Mouse (Mus musculus) fat pad, adult 2 months (tissue): ENCODE data around the gene Gng7.

ENCODE experiments used
- DNase-seq: peaks from one replicate; pipeline ENCODE4 v3.0.0-alpha.2; 2011; ENCODE audit warnings: low read depth, low spot score; ENCODE audit errors: extremely low read depth

Gene Gng7

DNA sequence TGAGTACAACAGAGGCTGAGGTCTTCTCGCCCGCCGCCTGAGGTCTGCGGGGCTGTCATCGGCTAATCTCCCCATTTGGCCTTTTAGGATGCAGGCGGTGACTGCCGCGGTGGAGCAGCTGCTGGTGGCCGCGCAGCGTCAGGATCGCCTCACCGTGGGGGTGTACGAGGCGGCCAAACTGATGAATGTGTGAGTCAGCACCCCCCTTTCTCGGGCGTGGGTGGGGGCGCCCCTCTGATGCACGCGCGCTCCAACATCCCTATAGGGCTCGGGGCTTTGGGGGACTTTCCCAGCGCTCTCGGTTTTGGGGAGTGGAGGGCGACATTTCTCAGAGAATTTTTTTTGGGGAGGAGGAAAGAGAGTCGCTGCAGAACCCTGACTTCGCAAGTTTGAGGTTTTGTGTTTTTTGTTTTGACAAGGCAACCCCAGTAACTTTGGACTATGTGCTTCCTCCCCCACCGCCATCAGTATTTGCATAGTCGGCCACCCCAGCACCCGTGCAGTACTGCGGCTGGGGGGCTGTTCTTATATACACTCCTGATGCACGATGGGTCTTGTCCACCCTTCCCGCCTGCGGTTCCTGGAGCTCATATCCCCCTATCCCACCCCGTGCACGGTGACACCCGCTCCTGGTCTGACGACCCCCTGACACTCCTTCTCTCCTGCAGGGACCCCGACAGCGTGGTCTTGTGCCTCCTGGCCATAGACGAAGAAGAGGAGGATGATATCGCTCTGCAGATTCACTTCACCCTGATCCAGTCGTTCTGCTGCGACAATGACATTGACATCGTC, 84.2 kb downstream of the Gng7 start:
- DNase-seq: no peak

DNA sequence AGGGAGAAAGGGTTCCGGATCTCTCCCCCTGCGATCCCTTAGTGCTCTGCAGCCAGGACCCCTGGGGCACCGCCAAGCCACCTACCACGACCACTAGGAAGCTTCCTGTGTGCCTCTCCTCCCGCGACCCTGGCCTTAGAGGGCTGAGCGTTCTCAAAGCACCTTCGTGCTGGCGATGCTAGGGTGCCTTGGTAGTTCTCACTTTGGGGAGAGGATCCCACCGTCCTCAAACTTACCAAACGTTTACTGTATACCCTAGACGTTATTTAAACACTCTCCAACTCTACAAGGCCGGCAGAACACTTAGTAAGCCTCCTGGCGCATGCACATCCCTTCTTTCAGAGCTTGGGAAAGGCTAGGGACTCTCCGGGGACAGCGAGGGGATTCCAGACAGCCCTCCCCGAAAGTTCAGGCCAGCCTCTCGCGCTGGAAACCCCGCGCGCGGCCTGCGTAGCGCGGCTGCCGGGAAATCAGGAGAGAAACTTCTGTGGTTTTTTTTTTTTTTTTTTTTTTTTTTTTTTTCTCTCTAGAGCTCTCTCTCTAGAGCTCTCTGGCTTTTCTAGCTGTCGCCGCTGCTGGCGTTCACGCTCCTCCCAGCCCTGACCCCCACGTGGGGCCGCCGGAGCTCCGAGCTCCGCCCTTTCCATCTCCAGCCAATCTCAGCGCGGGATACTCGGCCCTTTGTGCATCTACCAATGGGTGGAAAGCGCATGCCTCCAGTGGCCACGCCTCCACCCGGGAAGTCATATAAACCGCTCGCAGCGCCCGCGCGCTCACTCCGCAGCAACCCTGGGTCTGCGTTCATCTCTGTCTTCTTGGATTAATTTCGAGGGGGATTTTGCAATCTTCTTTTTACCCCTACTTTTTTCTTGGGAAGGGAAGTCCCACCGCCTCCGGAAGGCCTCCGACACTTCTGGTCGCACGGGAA, 85.2 kb downstream of the Gng7 start, which contains the start of gene Gadd45b:
Gadd45b (plus strand) TSS at position 775 of the 928 bp plus-strand sequence.
- no peak for DNase-seq

DNA sequence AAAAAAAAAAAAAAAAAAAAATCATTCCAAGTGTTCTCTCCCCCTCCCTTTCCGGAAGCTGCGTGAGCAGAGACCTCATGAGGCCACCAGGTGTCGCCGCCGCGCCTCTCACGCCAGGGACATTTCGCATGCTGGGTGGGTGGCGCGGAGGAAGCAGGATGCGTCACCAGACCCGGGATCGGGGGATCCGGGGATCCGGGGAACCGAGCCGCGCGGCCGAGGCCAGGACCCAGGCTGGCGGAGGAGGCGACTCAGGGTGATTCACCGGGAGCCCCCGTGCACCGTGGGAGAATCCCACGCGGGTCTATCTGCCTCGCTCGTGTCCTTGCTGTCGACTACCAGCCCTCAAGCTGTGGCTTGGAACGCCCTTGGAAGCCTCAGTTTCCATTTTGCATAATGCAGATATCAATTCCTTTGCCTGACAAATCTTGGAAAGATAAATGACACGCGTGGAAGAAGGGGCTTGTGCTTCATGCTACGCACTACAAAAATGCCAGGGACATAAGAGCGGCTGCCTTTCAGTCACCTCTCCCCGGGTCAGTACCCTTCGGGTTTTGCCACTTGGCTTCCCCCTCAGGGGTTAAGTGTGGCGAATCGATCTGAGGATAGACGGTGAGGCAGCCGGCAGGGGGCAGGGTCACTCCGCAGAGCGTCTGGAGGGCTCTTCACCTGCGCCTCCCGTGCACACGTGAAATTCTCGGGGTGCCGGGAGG, 86.0 kb downstream of the Gng7 start:
- DNase-seq: no peak

DNA sequence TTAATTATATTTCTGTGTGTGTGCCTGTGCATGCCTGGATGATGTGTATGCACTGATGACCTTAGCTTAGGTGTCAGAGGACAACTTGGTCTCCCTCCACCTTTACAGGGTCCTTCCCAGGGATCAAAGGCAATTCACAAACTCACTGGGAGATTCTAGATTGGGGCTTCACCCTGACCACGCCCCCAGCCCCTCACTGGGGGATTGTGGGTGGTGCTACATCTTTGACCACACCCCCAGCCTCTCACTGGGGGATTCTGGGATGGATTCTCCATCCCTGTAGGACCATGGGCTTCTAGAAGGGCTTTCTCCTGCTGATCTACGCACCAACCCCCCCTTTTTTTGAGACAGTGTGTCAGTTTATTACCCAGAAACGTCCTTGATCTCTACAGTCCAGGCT, 89.3 kb downstream of the Gng7 start:
- no peak for DNase-seq

DNA sequence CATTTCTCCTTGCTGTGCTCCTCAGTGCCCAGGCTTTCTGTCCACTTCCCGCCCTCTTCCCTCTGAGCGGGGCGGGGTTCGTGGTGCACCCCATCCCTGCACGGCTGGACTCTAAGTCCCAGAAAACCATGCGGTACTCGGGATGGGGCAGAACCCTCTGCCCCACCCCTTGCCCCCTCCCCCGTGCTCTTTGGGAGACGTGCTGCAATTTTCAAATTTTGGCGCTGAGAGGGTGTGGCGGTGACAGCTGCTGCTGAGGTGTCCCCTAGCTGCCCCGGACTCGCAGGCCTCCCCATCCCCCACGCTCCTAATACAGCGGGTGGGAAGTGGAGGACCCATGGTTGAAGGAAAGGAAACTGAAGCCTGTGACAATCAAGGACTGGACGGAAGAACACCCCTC, 92.8 kb downstream of the Gng7 start:
- DNase-seq: no peak

DNA sequence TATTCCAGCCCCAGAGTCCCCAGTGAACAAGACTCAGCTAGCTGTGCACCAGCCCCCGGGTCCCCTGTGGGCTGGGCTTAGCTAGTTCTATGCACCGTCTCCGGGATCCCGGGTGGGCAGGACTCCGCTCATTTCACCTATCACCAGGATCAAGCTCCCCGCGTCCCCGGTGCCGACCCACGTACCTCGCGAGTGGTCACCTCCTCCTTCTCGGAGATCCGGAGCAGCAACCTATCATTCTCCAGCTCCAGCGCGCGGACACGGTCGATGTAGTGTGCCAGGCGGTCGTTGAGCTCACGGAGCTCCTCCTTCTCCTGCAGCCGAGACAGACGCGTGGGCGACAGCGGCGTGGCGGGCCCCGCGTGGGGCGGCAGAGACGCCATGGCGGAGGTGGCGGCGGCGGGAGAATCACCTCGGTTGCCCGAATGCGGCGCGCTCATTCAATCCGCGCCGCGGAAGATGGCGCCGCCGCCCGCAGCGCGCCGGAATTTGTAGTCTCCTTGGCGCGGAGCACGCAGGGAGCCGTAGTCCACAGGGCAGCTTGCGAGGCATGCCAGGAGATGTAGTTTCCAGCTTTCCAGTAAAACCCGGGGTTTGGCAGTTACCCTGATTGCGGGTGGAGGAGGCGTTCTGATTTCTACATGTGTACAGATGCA, 96.8 kb downstream of the Gng7 start, which contains the start of gene Lmnb2:
Lmnb2 (minus strand) TSS at position 467 of the 656 bp plus-strand sequence.
- no peak for DNase-seq

DNA sequence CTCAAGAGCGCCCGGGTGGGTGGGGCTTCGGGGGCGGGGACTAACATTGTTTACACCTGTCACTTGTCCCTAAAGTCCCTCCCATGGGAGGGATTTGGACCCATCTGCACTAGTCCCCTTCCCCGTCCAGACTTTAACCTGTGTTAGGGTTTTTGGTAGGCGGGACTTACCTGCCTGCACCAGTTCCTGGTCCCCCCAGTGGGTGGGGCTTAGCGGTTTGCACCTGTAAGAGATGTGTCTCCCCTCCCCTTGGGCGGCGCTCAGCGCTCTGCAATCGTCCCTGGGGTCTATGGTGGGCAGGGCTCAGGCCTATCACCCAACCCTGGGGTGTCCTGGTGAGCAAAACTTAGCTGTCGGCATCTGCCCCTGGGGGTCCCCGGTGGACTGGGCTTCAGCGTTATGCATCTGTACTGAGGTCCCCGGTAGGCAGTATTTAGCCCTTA, 97.4 kb downstream of the Gng7 start:
- no peak for DNase-seq

DNA sequence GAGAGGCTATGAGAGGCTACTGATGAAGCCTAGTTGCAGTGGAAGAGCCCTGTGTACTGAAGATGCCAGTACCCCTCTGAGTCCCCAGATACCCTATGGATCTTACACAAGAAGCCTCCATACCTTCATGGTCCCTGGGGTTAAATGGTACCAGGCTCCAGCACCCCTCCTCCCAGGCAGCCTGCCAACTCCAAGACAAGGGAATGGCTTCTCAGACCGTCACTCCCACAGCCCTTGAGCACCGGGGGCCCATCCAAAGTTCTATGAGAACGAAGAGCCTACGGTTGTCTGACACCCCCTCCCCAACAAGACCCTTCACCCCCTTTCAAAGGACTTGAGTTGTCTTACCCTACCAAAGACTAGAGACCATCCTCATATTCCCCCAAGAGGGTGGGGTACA, 99.0 kb downstream of the Gng7 start:
- DNase-seq: no peak

DNA sequence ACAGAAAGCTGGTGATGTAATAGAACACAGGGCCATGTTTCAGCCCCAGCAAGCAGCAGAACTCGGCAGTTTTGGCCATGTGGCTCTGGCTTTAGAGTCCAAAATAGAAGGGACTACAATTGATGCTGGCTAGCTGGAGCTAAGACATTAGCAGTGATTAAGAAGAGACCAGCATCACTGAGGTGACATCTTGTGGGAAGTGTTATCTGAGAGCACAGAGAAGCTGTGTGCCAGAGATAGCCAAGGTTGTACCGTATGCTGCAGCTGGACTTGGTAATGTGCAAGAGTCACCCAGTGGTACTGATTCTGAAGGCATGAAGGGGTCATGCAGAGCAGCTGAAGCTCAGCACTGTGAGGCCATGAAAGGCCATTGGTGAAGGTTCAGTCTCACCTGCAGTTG, 99.5 kb downstream of the Gng7 start:
- no peak for DNase-seq

DNA sequence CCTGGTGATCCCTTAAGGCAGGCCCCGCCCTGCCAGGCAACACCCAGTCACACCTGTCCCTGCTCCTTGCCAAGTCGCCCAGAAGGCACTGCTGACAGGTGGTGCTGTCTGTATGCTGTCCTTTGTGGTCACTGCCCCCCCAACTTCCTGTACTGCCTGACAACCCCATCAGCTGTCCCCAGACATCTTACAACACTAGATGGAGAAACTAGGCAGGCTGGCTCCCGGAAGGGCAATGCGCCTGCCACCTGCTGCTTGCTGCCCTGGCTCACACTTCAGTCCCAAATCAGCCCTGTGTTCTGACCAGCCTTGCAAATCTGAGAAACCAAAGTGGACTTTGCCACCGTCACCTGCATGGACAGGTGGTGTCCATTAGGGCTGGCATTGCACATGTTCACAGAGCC, 100.5 kb downstream of the Gng7 start:
- peak; percentile 50 for DNase-seq

DNA sequence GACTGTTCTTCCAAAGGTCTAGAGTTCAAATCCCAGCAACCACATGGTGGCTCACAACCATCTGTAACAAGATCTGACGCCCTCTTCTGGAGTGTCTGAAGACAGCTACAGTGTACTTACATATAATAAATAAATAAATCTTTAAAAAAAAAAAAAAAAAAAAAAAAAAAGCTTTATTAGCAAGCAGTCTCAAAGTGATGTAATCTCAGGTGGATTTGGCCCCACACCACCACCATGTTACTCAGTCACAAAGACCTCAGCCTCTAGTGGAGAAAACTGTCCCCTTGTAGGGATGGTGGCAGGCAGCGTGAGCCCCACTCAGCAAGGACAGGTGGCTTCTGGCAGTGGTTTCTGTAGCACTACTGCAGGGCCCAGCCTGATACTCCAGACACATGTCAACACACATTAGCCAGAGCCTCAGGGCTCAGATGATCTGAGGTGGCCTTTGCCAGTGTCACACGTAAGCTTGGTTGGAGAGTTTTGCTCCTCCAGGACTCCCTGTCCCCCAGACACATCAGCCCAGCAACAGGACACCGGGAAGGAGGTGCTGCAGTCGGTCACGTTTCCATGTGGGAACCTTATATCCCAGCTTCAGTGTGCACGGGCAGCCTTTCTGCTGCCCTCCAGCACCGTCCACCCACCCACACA, 101.3 kb downstream of the Gng7 start:
- no peak for DNase-seq

DNA sequence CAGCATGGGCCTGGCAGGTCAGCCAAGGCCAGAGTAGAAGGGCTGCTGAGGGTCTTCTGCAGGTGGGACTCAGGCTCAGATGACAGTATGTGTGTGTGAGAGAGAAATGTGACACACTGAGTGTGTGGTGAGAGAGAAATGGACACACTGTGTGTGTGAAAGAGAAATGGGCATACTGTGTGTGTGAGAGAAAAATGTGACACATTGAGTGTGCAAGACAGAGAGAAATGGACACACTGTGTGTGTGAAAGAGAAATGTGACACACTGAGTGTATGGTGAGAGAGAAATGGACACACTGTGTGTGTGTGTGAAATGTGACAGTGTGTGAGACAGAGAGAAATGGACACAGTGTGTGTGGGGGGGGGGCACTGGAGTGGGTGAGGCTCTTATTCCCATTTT, 102.9 kb downstream of the Gng7 start:
- DNase-seq: no peak

DNA sequence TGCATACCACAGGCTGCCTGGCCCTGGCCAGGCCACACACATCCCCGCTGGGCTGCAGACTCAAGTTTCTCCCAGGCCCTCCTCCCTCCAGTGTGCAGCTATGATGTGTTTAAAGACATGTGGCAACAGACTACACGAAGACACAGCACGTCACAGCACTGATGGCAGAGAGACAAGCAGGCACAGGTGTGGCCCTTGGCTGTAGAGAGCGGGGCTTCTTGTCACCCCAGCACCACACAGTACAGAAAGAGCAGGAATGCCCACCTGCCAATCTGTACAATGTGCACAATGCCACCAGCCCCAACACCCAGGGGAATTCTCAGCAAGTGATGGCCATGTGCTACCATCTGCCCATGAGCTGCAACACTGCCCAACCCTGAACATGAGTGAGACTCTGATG, 103.4 kb downstream of the Gng7 start:
- DNase-seq: no peak

DNA sequence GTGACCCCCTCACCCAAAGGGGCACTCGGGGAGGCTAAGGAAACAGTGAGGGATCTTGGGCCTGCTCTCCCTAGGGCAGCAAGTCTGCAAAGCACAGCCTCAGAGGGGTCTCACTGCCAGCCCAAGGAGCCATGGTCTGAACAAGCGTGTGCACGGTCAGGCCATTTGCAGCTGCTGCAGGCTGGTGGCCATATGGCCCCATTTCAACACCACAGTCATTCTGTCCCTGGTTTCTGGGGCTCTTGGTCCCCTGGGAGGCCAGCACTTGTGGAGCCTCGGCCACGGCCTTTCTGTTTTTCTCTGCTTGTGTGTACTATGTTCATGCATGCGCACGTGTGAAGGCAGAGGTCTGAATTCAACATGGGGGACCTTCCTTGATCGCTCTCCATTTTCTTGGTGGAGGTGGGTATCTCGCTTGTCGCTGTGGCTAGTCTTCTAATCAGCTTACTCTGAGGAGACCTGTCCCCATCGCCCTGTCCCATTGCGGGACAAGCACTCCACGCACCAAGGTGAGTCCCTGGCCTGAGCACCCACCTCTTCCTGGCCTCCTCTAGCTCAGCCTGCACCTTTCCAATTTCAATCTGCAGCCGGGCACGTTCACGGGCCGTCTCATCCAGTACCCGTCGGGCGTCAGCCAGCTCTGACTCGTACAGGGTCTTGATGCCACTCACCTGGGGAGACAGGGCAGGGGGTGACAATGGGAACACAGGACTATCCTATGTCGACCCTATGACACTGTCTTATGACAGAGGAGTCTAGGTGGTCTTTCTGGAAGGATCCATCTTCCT, 105.2 kb downstream of the Gng7 start:
- no peak for DNase-seq

DNA sequence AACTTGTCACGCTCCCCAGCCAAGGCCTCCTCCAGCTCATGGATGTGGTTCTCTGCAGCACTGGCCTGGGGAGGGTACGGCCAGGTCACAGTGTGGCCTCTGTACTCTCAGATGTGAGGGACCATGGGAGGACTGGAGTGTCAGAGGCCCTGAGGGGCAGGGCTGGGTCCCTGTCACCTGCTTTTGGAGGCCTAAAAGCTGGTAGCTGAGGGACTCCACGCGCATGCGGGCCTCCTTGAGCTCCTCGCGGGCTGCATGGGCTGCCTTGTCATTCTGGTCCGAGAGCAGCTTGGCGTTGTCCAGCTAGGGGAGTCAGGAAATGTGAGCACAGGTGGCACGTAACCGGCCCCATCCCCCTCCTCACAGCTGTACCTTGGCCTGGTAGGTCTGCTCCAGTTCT, 110.0 kb downstream of the Gng7 start:
- DNase-seq: no peak

DNA sequence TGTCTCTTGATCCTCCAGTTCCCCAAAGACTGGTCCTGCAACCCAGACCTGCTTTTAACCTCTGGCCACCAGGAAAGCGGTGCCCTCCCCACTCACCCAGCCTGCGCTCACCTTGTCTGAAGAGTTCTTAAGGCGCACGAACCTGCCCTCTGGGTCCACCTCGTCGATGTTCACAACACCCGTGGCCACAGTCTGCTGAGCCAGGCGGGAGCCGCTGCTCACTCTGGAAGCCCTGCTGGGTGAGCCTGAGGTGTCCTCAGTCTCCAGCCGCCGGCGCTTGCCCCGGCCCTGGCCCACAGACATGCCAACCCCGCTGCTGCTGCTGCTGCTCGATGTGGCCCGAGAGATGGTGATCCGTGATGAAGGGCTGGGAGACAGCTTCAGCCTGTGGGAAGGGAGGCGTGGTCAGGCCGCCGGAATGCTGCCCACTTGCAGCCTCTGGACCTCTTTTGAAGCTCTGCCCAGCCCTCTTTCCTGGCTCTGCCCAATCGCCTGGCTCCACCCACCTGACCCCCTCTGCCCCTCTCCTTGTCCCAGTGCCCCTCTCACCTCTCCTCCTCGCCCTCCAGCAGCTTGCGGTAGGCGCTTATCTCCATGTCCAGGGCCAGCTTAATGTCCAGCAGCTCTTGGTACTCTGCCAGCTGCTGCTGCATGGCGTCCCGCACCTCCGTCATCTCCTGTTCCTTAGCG, 110.6 kb downstream of the Gng7 start:
- no peak for DNase-seq

DNA sequence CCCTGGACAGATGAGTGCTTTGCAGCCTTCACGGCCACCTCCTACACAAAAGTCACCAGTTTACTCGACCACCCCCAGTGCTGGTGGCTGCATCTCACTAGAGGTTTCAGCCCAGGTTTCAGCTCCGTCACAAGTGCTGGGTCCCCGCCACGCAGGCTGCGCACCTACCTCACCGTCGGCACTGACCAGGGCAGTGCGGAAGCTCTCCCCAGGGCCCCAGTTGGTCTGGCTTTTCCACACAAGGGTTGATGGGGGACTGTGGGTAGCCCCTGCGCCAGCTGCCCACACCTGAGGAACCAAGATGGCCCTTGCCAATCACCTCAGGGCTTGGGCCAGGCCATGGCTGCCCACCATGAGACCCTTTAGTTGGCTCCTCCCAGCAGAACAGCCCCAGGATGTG, 111.5 kb downstream of the Gng7 start:
- no peak for DNase-seq

DNA sequence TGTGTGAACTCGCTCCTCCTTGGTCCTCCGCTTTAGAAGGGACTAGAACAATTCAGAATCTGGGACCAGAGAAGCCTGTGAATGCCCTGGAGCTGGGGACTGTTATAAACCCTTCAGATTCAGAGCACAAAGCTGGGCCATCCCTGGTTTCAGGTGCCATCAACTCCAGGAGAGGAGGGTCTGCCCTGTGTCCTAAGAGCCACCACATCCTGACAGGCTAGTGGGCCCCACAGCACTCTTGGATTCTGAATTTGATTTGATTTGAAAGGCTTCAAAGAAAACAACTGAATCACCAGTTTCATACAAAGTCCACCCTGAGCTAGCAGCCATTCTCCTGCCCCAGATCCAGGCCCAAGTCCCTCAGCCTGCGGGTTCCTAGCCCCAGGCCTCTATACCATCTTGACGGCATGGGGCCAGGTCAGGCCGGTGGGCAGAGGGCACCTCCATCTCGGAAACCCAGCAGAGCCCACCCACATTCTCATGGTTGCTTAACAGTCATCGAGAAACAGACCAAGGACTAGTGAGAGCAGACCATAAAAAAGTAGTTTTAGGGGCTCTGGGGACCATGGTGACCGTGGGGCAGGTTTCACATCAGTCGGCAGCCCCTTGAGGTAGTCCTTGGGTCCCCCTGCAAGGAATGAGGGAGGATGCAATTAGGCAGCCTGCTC, 112.3 kb downstream of the Gng7 start:
- DNase-seq: no peak
